Mouse (Mus musculus) neural tube, embryonic 11.5 days (tissue): ENCODE data around the gene Rbl2. TPM values are rescaled to one million over a fixed set of nuclear protein-coding genes. Genes with fewer than 3 reads are reported as not detected.

ENCODE experiments used
- ATAC-seq: fragments of 200-750 bp; cut with Nextera tagmentation; 2 replicates; pipeline ENCODE4 v1.8.0; 2017; ENCODE audit warnings: moderate number of reproducible peaks, mild to moderate bottlenecking, moderate TSS enrichment, moderate library complexity; ENCODE audit not compliant: insufficient read depth, low FRiP score, low TSS enrichment
- DNase-seq: peaks from one replicate; pipeline ENCODE4 v3.0.0-alpha.2; 2015; ENCODE audit warnings: low spot score
- H3K27ac ChIP-seq: fragments of 300-500 bp; sonication (generic); 2 replicates; pipeline ENCODE4 v1.5.1; 2014; ENCODE audit warnings: low read depth, mild to moderate bottlenecking, low read length
- H3K27me3 ChIP-seq: fragments of 300-500 bp; sonication (generic); 2 replicates; pipeline ENCODE4 v1.6.1; 2014; ENCODE audit warnings: mild to moderate bottlenecking, low read length, mixed read lengths; ENCODE audit not compliant: control insufficient read depth, insufficient read depth
- H3K36me3 ChIP-seq: fragments of 300-500 bp; sonication (generic); 2 replicates; pipeline ENCODE4 v1.6.1; 2014; ENCODE audit warnings: mild to moderate bottlenecking, low read length, moderate library complexity, mixed read lengths; ENCODE audit not compliant: control insufficient read depth, insufficient read depth
- H3K4me1 ChIP-seq: fragments of 300-500 bp; sonication (generic); 2 replicates; pipeline ENCODE4 v1.6.1; 2014; ENCODE audit warnings: low read length, mixed read lengths; ENCODE audit not compliant: control insufficient read depth, insufficient read depth
- H3K4me2 ChIP-seq: fragments of 300-500 bp; sonication (generic); 2 replicates; pipeline ENCODE4 v1.6.1; 2014; ENCODE audit warnings: low read depth, mild to moderate bottlenecking, moderate library complexity
- H3K4me3 ChIP-seq: fragments of 300-500 bp; sonication (generic); 2 replicates; pipeline ENCODE4 v1.5.1; 2014; ENCODE audit warnings: low read depth, low read length
- H3K9ac ChIP-seq: fragments of 300-500 bp; sonication (generic); 2 replicates; pipeline ENCODE4 v1.6.1; 2014; ENCODE audit warnings: mild to moderate bottlenecking, low read length
- H3K9me3 ChIP-seq: fragments of 300-500 bp; sonication (generic); 2 replicates; pipeline ENCODE4 v1.6.1; 2016; ENCODE audit warnings: low read length; ENCODE audit not compliant: control insufficient read depth
- WGBS: fragments of 180-500 bp; shearing (Covaris S2); extraction: QIAGEN DNeasy Blood & Tissue Kit; methylation state at CpG from one replicate; pipeline ENCODE4 v1.1.7; 2014; 5-methylcytosine and 5-hydroxymethylcytosine counted together
- polyA plus RNA-seq: library from polyadenylated mRNA; unstranded; fragments of >200 nt; fragmentation: Nextera tagmentation; extraction: Ambion mirVana; gene quantifications from 2 replicates; pipeline ENCODE4 v1.2.1, GENCODE M21; 2014

Gene Rbl2
- polyA plus RNA-seq, 1 experiment from 2014 or later: 15.7 TPM

- H3K27ac ChIP-seq: no peak overlapping the region
These were observed 90.3 kb downstream of the Rbl2 start for GRCm38 (mm10) chr8:91159959-91160800.

GRCm38 (mm10) chr8:91170152-91170551 is 100.3 kb downstream of the Rbl2 start:
- DNase-seq (no peak), ATAC-seq (no peak)
- Histone ChIP-seq H3K9ac (no peak overlapping the region), H3K27me3 (no peaks in the 10 kb centered on the region), H3K36me3 (no peaks in the 10 kb centered on the region), H3K4me3 (no peak overlapping the region), H3K27ac (no peak overlapping the region), H3K4me2 (no peak overlapping the region), H3K9me3 (no peaks in the 10 kb centered on the region), H3K4me1 (peaks cover 11% of the 10 kb centered on the region; the same call in 1 of the 2 replicates)
- WGBS: 81% methylated on average over 6 of the region's 6 CpGs

More at GRCm38 (mm10) chr8:91159959-91160800, 90.3 kb downstream of the Rbl2 start:
- Histone ChIP-seq H3K27me3 (no peaks in the 10 kb centered on the region), H3K4me2 (no peak overlapping the region), H3K36me3 (no peaks in the 10 kb centered on the region), H3K4me3 (no peak overlapping the region), H3K9me3 (no peaks in the 10 kb centered on the region), H3K9ac (no peak overlapping the region), H3K4me1 (no peaks in the 10 kb centered on the region; the same call in 1 of the 2 replicates)
- no peak for ATAC-seq
- no peak for DNase-seq
- WGBS: 63% methylated on average over 15 of the region's 15 CpGs

GRCm38 (mm10) chr8:91170914-91171313 is 101.1 kb downstream of the Rbl2 start:
- no peak overlapping the region for H3K9ac ChIP-seq
- H3K36me3 ChIP-seq: no peaks in the 10 kb centered on the region
- no peak overlapping the region for H3K4me3 ChIP-seq
- H3K9me3 ChIP-seq: no peaks in the 10 kb centered on the region
- H3K27me3 ChIP-seq: no peaks in the 10 kb centered on the region
- no peak for ATAC-seq
- H3K27ac ChIP-seq: no peak overlapping the region
- DNase-seq: peak; percentile 53
- H3K4me1 ChIP-seq: peaks cover 11% of the 10 kb centered on the region; the same call in 1 of the 2 replicates
- 56% methylated on average over 14 of the region's 14 CpGs for WGBS
- H3K4me2 ChIP-seq: peak overlapping the region; percentile 28

- Histone ChIP-seq H3K27ac (no peak overlapping the region), H3K9ac (no peak overlapping the region), H3K4me3 (no peak overlapping the region), H3K4me1 (peaks cover 11% of the 10 kb centered on the region; the same call in 1 of the 2 replicates), H3K27me3 (no peaks in the 10 kb centered on the region), H3K36me3 (no peaks in the 10 kb centered on the region), H3K9me3 (no peaks in the 10 kb centered on the region), H3K4me2 (no peak overlapping the region)
- 26% methylated on average over 13 of the region's 13 CpGs for WGBS
- peak; percentile 67 for ATAC-seq
- DNase-seq: peak; percentile 47
These were observed 101.7 kb downstream of the Rbl2 start for GRCm38 (mm10) chr8:91171605-91172004.

Other genes starting within 250 kb of the Rbl2 start
- 54.4 and 62.9 TPM in 2 replicates for gene Chd9, start 241.7 kb upstream of the Rbl2 start, polyA plus RNA-seq
- gene Aktip, start 129.9 kb downstream of the Rbl2 start, polyA plus RNA-seq: 73.7 and 82.0 TPM in 2 replicates
- 13.6 and 14.5 TPM in 2 replicates for gene Rpgrip1l, start 243.2 kb downstream of the Rbl2 start, polyA plus RNA-seq
- 113 and 117 TPM in 2 replicates for gene Fto, start 243.5 kb downstream of the Rbl2 start, polyA plus RNA-seq